Mouse (Mus musculus) heart, adult 2 months (tissue): Measurements from ENCODE around the gene Grik3. TPM values are rescaled to one million over a fixed set of nuclear protein-coding genes. Genes with fewer than 3 reads are reported as not detected.

ENCODE experiments used
- DNase-seq, 2 experiments: peaks; one replicate each; pipeline ENCODE4 v3.0.0; 2021
- H3K27ac ChIP-seq: fragments of 200-600 bp; 2 replicates; pipeline ENCODE4 v1.8.1; 2022
- H3K27me3 ChIP-seq: fragments of 200-500 bp; 2 replicates; pipeline ENCODE4 v1.6.1; 2012; ENCODE audit warnings: mild to moderate bottlenecking, low read length, inconsistent platforms, mixed read lengths; ENCODE audit not compliant: control insufficient read depth, insufficient read depth
- H3K36me3 ChIP-seq: fragments of 200-500 bp; 2 replicates; pipeline ENCODE4 v1.6.1; 2012; ENCODE audit warnings: low read length, inconsistent platforms; ENCODE audit not compliant: control insufficient read depth, insufficient read depth
- H3K4me1 ChIP-seq: fragments of 200-500 bp; 2 replicates; pipeline ENCODE4 v1.6.1; 2011; ENCODE audit warnings: low read length; ENCODE audit not compliant: control insufficient read depth, insufficient read depth
- H3K4me3 ChIP-seq: fragments of 200-600 bp; 2 replicates; pipeline ENCODE4 v1.8.1; 2022
- H3K79me2 ChIP-seq: fragments of 200-500 bp; replicated peaks from 2 replicates; pipeline ENCODE4 v1.6.1; 2012; ENCODE audit warnings: mild to moderate bottlenecking, inconsistent platforms, low read length, moderate library complexity, mixed read lengths; ENCODE audit not compliant: control insufficient read depth, insufficient read depth
- H3K9ac ChIP-seq: fragments of 200-500 bp; 2 replicates; pipeline ENCODE4 v1.6.1; 2012; ENCODE audit warnings: low read depth, mild to moderate bottlenecking, control low read depth, inconsistent platforms, low read length, mixed read lengths
- CTCF ChIP-seq: fragments of 200-600 bp; IDR thresholded peaks from 2 replicates; pipeline ENCODE4 v1.8.1; 2022; ENCODE audit warnings: antibody characterized with exemption, mild to moderate bottlenecking, moderate library complexity
- EP300 ChIP-seq: fragments of 200-500 bp; IDR thresholded peaks from 2 replicates; pipeline ENCODE4 v1.6.1; 2011; ENCODE audit warnings: low read depth, low read length, control low read depth; ENCODE audit not compliant: insufficient read depth
- POLR2A ChIP-seq: fragments of 200-500 bp; IDR thresholded peaks from 2 replicates; pipeline ENCODE4 v1.6.1; 2011; ENCODE audit warnings: mild to moderate bottlenecking, low read depth, low read length, control low read depth; ENCODE audit not compliant: insufficient read depth
- WGBS: fragments of 180-500 bp; shearing (Covaris S2); methylation state at CpG from one replicate; pipeline ENCODE4 v1.1.7; 2018; 5-methylcytosine and 5-hydroxymethylcytosine counted together
- intact Hi-C: fragments of 180-260 bp; cut with DNase I; formaldehyde crosslinking; loops from one replicate; pipeline ENCODE4 v1.15.1; 2025
- polyA plus RNA-seq: library from polyadenylated mRNA; depleted of rRNA; stranded (reverse); fragments of >200 nt; gene quantifications from 2 replicates; pipeline ENCODE4 v1.2.3, GENCODE M21; 2012
- total RNA-seq, 2 experiments: library from RNA; stranded (reverse); gene quantifications; 2 replicates each; pipeline ENCODE4 v1.2.3; 2021

Grik3 gene
- total and polyA plus RNA-seq, 3 experiments: 0.14 to 0.25 (median 0.21) TPM

GRCm38 (mm10) chr4:125544947-125545767 is 54.7 kb downstream of the Grik3 start:
- Histone ChIP-seq H3K4me3 (no peak overlapping the region), H3K79me2 (no peaks in the 10 kb centered on the region), H3K4me1 (no peaks in the 10 kb centered on the region), H3K27me3 (no peaks in the 10 kb centered on the region), H3K9ac (no peak overlapping the region), H3K36me3 (no peaks in the 10 kb centered on the region), H3K27ac (no peak overlapping the region)
- WGBS: 39% methylated on average over 18 of the region's 18 CpGs
- DNase-seq: no peak
- intact Hi-C loops: no loop called here
- TF ChIP-seq POLR2A (no peak), CTCF (no peak), EP300 (no peak)

GRCm38 (mm10) chr4:125545768-125546220 is 55.3 kb downstream of the Grik3 start:
- intact Hi-C loops: no loop called here

DNA sequence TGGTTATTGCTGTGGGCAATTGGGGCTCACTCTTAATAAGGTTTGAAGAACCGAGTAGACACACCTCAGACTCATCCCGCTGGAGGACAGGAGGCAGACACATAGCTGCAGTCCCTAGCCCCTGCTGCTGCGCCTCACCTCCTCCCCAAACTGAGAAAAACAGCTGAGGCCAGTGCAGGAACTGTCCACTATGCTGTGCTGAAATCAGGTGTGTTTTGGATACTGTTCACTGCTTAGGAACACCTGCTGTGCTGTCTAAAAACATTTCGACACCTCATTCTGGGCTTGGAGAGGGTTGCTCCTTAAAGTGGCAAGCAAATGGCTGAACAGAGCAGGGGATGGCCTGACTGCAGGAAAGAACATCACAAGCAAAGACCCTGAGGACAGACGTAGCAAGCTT is 57.7 kb downstream of the Grik3 start:
- WGBS: 36% methylated on average over 5 of the region's 5 CpGs
- Histone ChIP-seq H3K27me3 (no peaks in the 10 kb centered on the region), H3K36me3 (no peaks in the 10 kb centered on the region), H3K27ac (no peak overlapping the region), H3K4me3 (no peak overlapping the region), H3K79me2 (no peaks in the 10 kb centered on the region), H3K4me1 (no peaks in the 10 kb centered on the region), H3K9ac (no peak overlapping the region)
- intact Hi-C loops: no loop called here
- DNase-seq: no peak
- TF ChIP-seq POLR2A (no peak), CTCF (no peak), EP300 (no peak)

More at GRCm38 (mm10) chr4:125545768-125546220, 55.3 kb downstream of the Grik3 start:
- H3K4me1 ChIP-seq: no peaks in the 10 kb centered on the region
- no peaks in the 10 kb centered on the region for H3K36me3 ChIP-seq
- TF ChIP-seq POLR2A (no peak), CTCF (no peak), EP300 (no peak)
- H3K27ac ChIP-seq: no peak overlapping the region
- H3K4me3 ChIP-seq: no peak overlapping the region
- no peaks in the 10 kb centered on the region for H3K79me2 ChIP-seq
- 48% methylated on average over 7 of the region's 7 CpGs for WGBS
- H3K27me3 ChIP-seq: no peaks in the 10 kb centered on the region
- DNase-seq: no peak
- no peak overlapping the region for H3K9ac ChIP-seq

DNA sequence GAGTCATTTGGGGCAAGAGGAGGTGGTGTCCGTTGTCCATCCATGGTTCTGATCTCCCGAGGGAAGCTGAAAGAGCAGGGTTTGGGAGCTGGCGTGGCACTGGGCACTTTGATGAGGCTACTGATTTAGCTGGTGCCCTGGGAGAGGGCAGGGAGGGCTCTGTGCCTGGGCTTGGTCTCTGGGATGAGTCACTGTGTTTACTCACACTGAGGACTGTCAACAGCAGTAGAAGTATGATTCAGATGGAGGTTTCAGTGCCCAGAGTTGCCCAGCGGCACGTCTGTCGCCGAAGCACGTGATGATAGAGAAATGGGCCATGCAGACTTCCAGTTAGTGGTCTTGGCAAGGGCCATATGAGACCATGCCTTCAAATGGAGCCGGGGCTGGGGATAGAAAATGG is 63.3 kb downstream of the Grik3 start:
- Histone ChIP-seq H3K4me3 (no peak overlapping the region), H3K27ac (no peak overlapping the region), H3K79me2 (no peaks in the 10 kb centered on the region), H3K36me3 (no peaks in the 10 kb centered on the region), H3K4me1 (no peaks in the 10 kb centered on the region), H3K27me3 (no peaks in the 10 kb centered on the region), H3K9ac (no peak overlapping the region)
- TF ChIP-seq POLR2A (no peak), EP300 (no peak), CTCF (no peak)
- intact Hi-C loops: no loop called here
- WGBS: 82% methylated on average over 9 of the region's 9 CpGs
- DNase-seq: no peak

DNA sequence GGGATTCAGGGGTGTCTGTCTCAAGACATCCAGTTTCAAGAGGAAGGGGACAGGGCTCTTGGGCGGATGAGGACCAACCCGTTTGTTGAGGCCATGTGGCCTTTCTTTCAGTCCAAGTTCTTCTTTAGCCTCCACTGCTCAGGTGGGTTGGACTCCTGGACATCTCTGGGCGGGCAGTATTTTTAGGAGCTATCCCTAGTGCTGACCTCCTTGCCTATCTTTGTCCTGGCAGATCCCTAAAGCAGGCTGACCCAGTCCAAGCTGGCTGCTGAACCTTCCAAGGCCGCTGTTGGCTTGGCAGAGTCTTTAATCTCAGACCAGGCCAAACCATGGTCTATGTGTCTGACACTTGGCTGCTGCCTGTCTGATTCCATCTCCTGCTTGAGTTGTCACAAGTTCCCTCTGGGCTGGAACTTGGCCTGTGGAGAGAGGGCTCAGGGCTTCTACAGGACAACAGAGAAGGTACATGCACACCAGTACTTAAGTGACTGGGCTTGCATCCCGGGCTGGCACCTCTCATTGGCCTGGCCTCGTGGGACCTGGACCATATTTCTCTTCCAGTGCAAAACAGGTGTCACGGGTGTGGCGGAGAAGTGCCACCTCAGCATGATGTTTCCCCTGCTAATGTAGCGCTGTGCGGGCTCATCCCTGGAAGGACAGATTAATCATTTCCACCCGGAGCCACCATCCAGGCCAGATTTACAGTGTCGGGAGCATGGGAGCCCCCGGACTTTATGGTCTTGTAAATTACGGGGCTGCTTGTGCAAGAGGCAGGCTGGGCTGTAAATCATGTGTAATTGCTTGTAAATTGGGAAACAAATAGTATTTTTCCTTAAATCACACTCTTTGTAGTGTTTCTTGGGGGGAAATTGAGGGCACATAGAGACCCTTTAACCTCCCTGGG is 66.2 kb downstream of the Grik3 start:
- 0 out of 2 replicates have a peak, but pooled peaks have one; percentile 20 for TF ChIP-seq EP300
- no peak for TF ChIP-seq CTCF
- WGBS: 73% methylated on average over 14 of the region's 14 CpGs
- peak in 1 of 2 experiments; percentile 23 for DNase-seq

GRCm38 (mm10) chr4:125559564-125559963 is 69.1 kb downstream of the Grik3 start:
- intact Hi-C loops: no loop called here
- H3K27ac ChIP-seq: no peak overlapping the region
- WGBS: 54% methylated on average over 5 of the region's 5 CpGs
- H3K4me1 ChIP-seq: no peaks in the 10 kb centered on the region
- H3K79me2 ChIP-seq: no peaks in the 10 kb centered on the region
- H3K4me3 ChIP-seq: no peak overlapping the region
- H3K36me3 ChIP-seq: no peaks in the 10 kb centered on the region
- no peaks in the 10 kb centered on the region for H3K27me3 ChIP-seq
- H3K9ac ChIP-seq: no peak overlapping the region
- DNase-seq: no peak
- TF ChIP-seq CTCF (no peak), EP300 (no peak), POLR2A (no peak)

More for the DNA sequence above, 66.2 kb downstream of the Grik3 start:
- no peaks in the 10 kb centered on the region for H3K36me3 ChIP-seq
- H3K4me1 ChIP-seq: no peaks in the 10 kb centered on the region
- no peak overlapping the region for H3K9ac ChIP-seq
- H3K79me2 ChIP-seq: no peaks in the 10 kb centered on the region
- H3K4me3 ChIP-seq: no peak overlapping the region
- no peaks in the 10 kb centered on the region for H3K27me3 ChIP-seq
- H3K27ac ChIP-seq: no peak overlapping the region
- intact Hi-C loops: no loop called here
